Mouse (Mus musculus) ES-Bruce4 (cell line): ENCODE results near the gene Tmem184b.

Experiments
- CTCF ChIP-seq: IDR thresholded peaks from one replicate; pipeline ENCODE4 v1.8.1; 2011; ENCODE audit warnings: low read depth, low read length
- EP300 ChIP-seq: IDR thresholded peaks from 2 replicates; pipeline ENCODE4 v1.6.1; 2011; ENCODE audit warnings: low read depth, low read length; ENCODE audit not compliant: insufficient read depth
- POLR2A ChIP-seq: IDR thresholded peaks from one replicate; pipeline ENCODE4 v1.8.1; 2011; ENCODE audit warnings: low read length; ENCODE audit not compliant: insufficient read depth

DNA sequence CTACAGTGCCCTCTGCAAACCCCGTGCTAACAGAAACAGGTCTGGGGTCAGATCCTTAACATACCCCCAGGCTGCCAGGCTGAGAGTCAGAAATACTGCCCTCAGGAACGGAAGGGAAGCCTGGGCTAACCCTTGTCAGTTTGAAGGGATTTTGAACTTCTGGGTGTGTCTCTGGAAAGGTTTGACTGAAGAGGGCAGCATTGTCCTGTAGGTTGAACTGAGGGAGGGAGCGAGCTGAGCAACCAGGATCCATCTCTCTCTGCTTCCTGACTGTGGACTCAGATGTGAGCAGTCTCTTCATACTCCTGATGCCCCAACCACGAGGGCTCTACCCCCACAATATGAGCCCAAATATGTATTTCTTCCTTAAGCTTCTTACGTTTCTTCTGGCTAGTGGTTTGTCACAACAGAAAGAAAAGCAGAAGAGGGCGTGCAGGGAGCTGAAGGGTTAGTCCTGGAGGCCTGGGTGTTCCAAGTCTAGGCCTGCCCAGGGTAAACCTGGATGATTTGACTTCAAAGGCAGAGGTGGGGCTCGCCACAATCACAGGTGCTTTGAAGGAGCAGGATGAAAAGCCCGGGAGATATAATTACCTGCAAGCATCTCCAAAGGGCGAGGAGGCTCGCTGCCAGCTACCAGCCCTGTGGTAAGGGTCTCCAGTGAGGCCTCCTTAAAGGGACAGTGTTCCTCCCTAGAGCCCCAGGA is 8.1 kb upstream of the Tmem184b start:
- no peak for TF ChIP-seq EP300
- TF ChIP-seq POLR2A: no peak
- peak; percentile 48 for TF ChIP-seq CTCF
